Mouse (Mus musculus) limb, embryonic 10.5 days (tissue): Measurements from ENCODE around the gene AU021092. TPM values are rescaled to one million over a fixed set of nuclear protein-coding genes. Genes with fewer than 3 reads are reported as not detected.
"Not testable (repeated sequence)": the region's sequence is repeated elsewhere in the genome, so short reads cannot be mapped to it uniquely, and the experiment has no call there.

Experiments used
- DNase-seq: peaks from one replicate; pipeline ENCODE4 v3.0.0-alpha.2; 2017; ENCODE audit warnings: low spot score
- H3K27ac ChIP-seq: fragments of 300-500 bp; sonication (generic); 2 replicates; pipeline ENCODE4 v1.5.1; 2016; ENCODE audit warnings: mild to moderate bottlenecking
- H3K27me3 ChIP-seq: fragments of 300-500 bp; sonication (generic); 2 replicates; pipeline ENCODE4 v1.6.1; 2016; ENCODE audit warnings: low read depth, mild to moderate bottlenecking; ENCODE audit not compliant: poor library complexity, severe bottlenecking
- H3K36me3 ChIP-seq: fragments of 300-500 bp; sonication (generic); 2 replicates; pipeline ENCODE4 v1.6.1; 2016; ENCODE audit warnings: mild to moderate bottlenecking, moderate library complexity
- H3K4me1 ChIP-seq: fragments of 300-500 bp; sonication (generic); 2 replicates; pipeline ENCODE4 v1.6.1; 2016
- H3K4me3 ChIP-seq: fragments of 300-500 bp; sonication (generic); 2 replicates; pipeline ENCODE4 v1.5.1; 2016; ENCODE audit warnings: mild to moderate bottlenecking, moderate library complexity
- H3K9me3 ChIP-seq: fragments of 300-500 bp; sonication (generic); replicated peaks from 2 replicates; pipeline ENCODE4 v1.6.1; 2016; ENCODE audit warnings: mild to moderate bottlenecking
- WGBS: fragments of 180-500 bp; shearing (Covaris S2); methylation state at CpG from one replicate; pipeline ENCODE4 v1.1.7; 2016; 5-methylcytosine and 5-hydroxymethylcytosine counted together
- polyA plus RNA-seq: library from polyadenylated mRNA; unstranded; fragments of >200 nt; fragmentation: Nextera tagmentation; extraction: Ambion mirVana; gene quantifications from 2 replicates; pipeline ENCODE4 v1.2.1, GENCODE M21; 2016

AU021092 gene
- polyA plus RNA-seq, 1 experiment from 2014 or later = 1.4 TPM

- H3K4me1 ChIP-seq = peaks cover 7% of the 10 kb centered on the region
- 3% methylated on average over 47 of the region's 47 CpGs for WGBS
- peak; percentile 95 for DNase-seq
- peak within 1 kb of the TSS; percentile 84 for H3K27ac ChIP-seq
- no peaks in the 10 kb centered on the region for H3K27me3 ChIP-seq
- H3K4me3 ChIP-seq = peak within 1 kb of the TSS; percentile 93
- H3K9me3 ChIP-seq = no peaks in the 10 kb centered on the region
- H3K36me3 ChIP-seq = peaks cover 12% of the 10 kb centered on the region; the same call in 1 of the 2 replicates
These were observed 11.6 kb upstream of the AU021092 start, which contains the start of gene Alg1 for GRCm38 (mm10) chr16:5233418-5234313. Gene Alg1, plus strand, starts transcription at chr16:5233621.

DNA sequence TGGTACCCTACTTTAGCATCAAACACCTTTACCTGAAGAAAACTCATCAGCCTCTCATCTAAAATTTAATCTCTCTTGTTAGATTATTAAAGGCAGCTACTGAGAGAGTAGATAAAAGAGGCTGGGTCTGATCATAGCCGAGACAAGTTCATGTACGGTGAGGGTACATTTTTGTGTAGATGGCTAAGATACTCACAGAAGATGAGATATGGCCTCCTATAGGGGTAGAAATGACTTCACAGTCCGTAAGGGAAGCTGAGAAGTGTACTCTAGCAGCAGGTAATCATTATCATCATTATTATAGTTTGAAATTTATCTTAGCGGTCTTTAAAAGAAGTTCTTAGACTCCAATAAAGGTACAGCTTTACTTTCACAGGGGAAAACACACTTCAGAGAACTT, 10.9 kb upstream of the AU021092 start:
- 73% methylated on average over 4 of the region's 4 CpGs for WGBS
- DNase-seq = no peak
- H3K27ac ChIP-seq = peak overlapping the region; percentile 84
- H3K4me1 ChIP-seq = peaks cover 7% of the 10 kb centered on the region
- H3K27me3 ChIP-seq = no peaks in the 10 kb centered on the region
- H3K36me3 ChIP-seq = peaks cover 6% of the 10 kb centered on the region; the same call in 1 of the 2 replicates
- peak overlapping the region; percentile 93 for H3K4me3 ChIP-seq
- no peaks in the 10 kb centered on the region for H3K9me3 ChIP-seq

DNA sequence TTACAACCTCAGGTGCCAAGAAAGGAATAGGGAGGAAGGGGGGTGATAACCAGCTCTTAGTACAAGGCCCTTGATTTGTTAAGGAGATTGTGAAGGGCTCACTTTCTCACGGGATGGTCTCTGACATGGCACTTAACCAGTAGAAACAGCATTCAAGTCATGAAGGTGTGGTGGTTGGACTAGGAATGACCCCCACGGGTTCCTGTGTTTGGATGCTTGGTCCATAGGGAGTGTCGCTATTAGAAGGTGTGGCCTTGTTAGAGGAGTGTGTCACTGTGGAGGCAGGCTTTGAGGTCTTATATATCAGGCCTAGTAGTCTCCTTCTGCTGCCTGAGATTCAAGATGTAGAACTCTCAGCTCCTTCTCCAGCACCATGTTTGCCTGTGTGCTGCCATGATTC, 6.0 kb upstream of the AU021092 start:
- not testable (repeated sequence) for H3K4me3 ChIP-seq, H3K4me1 ChIP-seq, H3K9me3 ChIP-seq, DNase-seq, H3K27ac ChIP-seq, H3K27me3 ChIP-seq, H3K36me3 ChIP-seq
- WGBS = 75% methylated on average over 3 of the region's 3 CpGs

DNA sequence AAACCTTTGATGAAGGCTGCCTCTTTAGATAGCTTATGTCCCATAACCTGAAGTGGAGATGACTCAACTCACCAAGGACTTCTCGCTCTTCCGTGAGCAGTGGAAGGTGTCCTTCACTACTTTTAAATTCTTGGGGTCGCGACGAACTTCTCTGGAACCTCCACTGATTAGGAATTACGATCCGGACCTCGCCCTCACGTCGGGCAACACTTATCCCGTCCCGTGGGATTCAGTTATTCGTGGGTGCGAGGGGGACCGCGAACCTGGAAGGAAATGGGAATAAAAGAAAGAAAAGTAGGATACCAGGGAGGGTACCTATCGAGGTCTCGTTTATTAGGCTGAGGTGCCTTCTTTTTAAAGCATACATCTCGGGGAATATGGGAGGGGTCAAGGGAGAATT, 5.4 kb upstream of the AU021092 start:
- not testable (repeated sequence) for DNase-seq, H3K4me1 ChIP-seq, H3K4me3 ChIP-seq, H3K9me3 ChIP-seq, H3K27me3 ChIP-seq, H3K36me3 ChIP-seq, H3K27ac ChIP-seq
- 82% methylated on average over 19 of the region's 19 CpGs for WGBS

- not testable (repeated sequence) for H3K36me3 ChIP-seq, H3K27me3 ChIP-seq, H3K9me3 ChIP-seq, H3K4me3 ChIP-seq, H3K27ac ChIP-seq, H3K4me1 ChIP-seq, DNase-seq
- 23% methylated on average over 1 of the region's 1 CpGs for WGBS
These were observed 4.4 kb upstream of the AU021092 start for GRCm38 (mm10) chr16:5226534-5226933.

DNA sequence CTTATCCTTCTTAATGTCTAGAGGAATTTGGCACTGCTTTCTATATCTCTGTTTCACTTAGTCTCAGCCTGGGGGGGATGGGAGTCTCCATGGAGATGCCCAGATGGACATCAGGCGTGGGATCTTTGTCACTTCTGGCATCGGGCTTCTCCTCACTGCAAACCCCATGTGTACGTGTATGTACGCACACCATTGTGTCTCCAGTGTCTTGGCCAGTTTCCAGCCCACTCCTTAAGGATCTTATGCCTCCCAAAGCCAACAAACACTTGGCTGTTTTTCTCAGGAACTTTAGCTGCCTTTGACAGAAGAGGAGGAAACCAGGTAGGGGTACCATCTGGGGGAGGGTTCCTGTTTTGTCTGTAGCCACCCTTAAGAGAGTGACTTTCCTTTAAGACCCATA, 696 bp downstream of the AU021092 start:
- H3K27ac ChIP-seq = no peak overlapping the region
- no peak overlapping the region for H3K4me3 ChIP-seq
- no peaks in the 10 kb centered on the region for H3K4me1 ChIP-seq
- H3K36me3 ChIP-seq = no peaks in the 10 kb centered on the region
- no peaks in the 10 kb centered on the region for H3K9me3 ChIP-seq
- WGBS = 78% methylated on average over 4 of the region's 4 CpGs
- DNase-seq = no peak
- no peaks in the 10 kb centered on the region for H3K27me3 ChIP-seq

GRCm38 (mm10) chr16:5217341-5218133, 4.6 kb downstream of the AU021092 start:
- Histone ChIP-seq H3K4me1 (no peaks in the 10 kb centered on the region), H3K27ac (no peak overlapping the region), H3K4me3 (no peak overlapping the region), H3K27me3 (no peaks in the 10 kb centered on the region), H3K9me3 (no peaks in the 10 kb centered on the region), H3K36me3 (no peaks in the 10 kb centered on the region)
- 70% methylated on average over 5 of the region's 5 CpGs for WGBS
- DNase-seq = no peak

DNA sequence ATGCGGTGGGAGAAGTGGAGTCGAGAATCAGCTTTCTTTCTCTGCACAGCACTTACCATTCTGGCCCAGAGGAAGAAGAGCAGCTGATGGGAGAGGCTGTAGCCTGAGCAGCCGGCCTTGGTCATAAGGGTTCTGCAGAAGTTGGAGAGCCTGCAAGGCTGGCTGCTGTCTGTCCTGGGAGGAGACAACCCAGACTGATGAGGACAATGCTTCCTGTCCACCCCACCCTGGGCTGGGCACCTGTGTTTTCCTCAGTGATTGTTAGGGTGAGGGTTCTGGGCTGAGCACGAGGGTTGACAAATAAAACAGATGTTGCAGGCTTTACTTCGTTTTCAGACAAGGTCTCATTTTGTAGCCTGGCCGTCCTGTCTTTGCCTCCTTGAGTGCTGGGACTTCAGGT, 5.4 kb downstream of the AU021092 start:
- H3K27me3 ChIP-seq = no peaks in the 10 kb centered on the region
- H3K36me3 ChIP-seq = no peaks in the 10 kb centered on the region
- 71% methylated on average over 6 of the region's 6 CpGs for WGBS
- no peaks in the 10 kb centered on the region for H3K4me1 ChIP-seq
- no peak overlapping the region for H3K27ac ChIP-seq
- no peaks in the 10 kb centered on the region for H3K9me3 ChIP-seq
- DNase-seq = no peak
- no peak overlapping the region for H3K4me3 ChIP-seq

DNA sequence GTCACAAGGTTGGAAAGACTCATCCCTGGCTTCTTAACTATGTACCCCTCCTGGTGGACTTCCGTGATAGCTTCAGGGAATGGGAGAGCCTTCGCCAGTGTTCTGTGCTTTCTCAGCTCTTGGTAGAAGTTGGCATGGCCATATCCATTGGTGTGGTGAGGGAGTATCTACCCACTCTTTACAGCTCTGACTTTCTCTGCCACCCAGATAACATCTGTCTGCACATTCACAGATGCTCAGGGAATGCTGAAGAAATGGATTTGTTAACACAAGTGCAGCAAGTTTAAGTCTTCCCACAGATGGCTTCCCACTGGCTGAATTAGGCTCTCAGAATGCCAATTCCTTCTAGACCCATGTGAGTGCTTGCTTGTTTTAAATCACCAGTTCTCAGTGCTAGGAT, 8.0 kb downstream of the AU021092 start:
- DNase-seq = no peak
- 88% methylated on average over 2 of the region's 2 CpGs for WGBS
- Histone ChIP-seq H3K27me3 (no peaks in the 10 kb centered on the region), H3K36me3 (no peaks in the 10 kb centered on the region), H3K4me1 (no peaks in the 10 kb centered on the region), H3K9me3 (no peaks in the 10 kb centered on the region), H3K4me3 (no peak overlapping the region), H3K27ac (no peak overlapping the region)

DNA sequence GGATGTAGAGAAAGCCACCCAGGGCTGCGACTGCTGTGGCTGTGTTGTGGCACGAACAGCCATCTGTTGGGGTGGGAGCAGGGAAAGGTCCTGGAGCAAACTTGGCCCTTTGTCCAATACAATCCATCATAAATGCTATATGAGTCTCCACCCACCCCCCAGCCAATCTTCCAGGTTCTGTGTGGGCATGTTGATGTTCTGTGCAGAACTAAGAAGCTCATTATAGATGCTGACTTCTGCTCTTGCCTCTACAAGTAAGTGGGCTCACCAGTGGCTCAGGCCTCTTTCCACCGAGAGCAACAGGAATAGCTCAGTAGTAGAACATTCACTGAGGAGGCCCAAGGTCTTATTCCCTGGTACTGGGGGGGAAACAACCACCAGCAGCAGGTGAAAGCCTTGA, 9.9 kb downstream of the AU021092 start:
- H3K27ac ChIP-seq = no peak overlapping the region
- no peak overlapping the region for H3K4me3 ChIP-seq
- no peaks in the 10 kb centered on the region for H3K9me3 ChIP-seq
- no peaks in the 10 kb centered on the region for H3K4me1 ChIP-seq
- H3K27me3 ChIP-seq = no peaks in the 10 kb centered on the region
- no peaks in the 10 kb centered on the region for H3K36me3 ChIP-seq
- 87% methylated on average over 3 of the region's 3 CpGs for WGBS
- no peak for DNase-seq

DNA sequence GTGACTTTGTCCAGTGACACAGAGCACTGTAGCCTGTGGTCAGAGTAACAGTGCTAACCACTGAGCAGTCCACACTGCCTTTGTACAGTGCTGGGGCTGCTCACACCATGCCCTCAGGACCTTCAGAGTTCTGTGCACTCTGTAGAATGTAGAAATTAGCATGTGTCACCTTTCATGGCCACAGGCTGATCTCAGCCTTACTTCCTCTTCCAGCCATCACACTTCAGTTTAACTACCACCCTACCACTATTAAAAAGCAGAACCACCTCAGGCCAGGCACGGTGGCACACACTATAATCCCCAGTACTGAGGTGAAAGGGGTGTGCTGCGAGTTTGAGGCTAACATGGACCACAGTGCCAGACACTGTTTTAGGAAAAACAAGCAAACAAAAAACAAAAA, 11.7 kb downstream of the AU021092 start:
- Histone ChIP-seq H3K4me1 (no peaks in the 10 kb centered on the region), H3K27ac (no peak overlapping the region), H3K36me3 (no peaks in the 10 kb centered on the region), H3K27me3 (no peaks in the 10 kb centered on the region), H3K9me3 (no peaks in the 10 kb centered on the region), H3K4me3 (no peak overlapping the region)
- no peak for DNase-seq
- WGBS = 77% methylated on average over 2 of the region's 2 CpGs

- H3K4me3 ChIP-seq = no peak overlapping the region
- no peak for DNase-seq
- 74% methylated on average over 5 of the region's 5 CpGs for WGBS
- H3K36me3 ChIP-seq = no peaks in the 10 kb centered on the region
- no peaks in the 10 kb centered on the region for H3K9me3 ChIP-seq
- no peaks in the 10 kb centered on the region for H3K27me3 ChIP-seq
- no peak overlapping the region for H3K27ac ChIP-seq
- peaks cover 14% of the 10 kb centered on the region for H3K4me1 ChIP-seq
These were observed 16.0 kb downstream of the AU021092 start for GRCm38 (mm10) chr16:5206051-5206450.

- 88% methylated on average over 5 of the region's 5 CpGs for WGBS
- no peak overlapping the region for H3K27ac ChIP-seq
- H3K4me1 ChIP-seq = peaks cover 14% of the 10 kb centered on the region
- no peaks in the 10 kb centered on the region for H3K9me3 ChIP-seq
- no peak overlapping the region for H3K4me3 ChIP-seq
- no peak for DNase-seq
- H3K27me3 ChIP-seq = no peaks in the 10 kb centered on the region
- 0 out of 2 replicates have a peak, but pooled peaks cover under 1% of the 10 kb centered on the region for H3K36me3 ChIP-seq
These were observed 16.6 kb downstream of the AU021092 start for GRCm38 (mm10) chr16:5205431-5205970.
